Mouse (Mus musculus): ENCODE data around the gene Thnsl2. TPM values are rescaled to one million over a fixed set of nuclear protein-coding genes. Genes with fewer than 3 reads are reported as not detected.

Gene Thnsl2
- polyA plus RNA-seq, 1 experiment: 3.9 TPM

DNA sequence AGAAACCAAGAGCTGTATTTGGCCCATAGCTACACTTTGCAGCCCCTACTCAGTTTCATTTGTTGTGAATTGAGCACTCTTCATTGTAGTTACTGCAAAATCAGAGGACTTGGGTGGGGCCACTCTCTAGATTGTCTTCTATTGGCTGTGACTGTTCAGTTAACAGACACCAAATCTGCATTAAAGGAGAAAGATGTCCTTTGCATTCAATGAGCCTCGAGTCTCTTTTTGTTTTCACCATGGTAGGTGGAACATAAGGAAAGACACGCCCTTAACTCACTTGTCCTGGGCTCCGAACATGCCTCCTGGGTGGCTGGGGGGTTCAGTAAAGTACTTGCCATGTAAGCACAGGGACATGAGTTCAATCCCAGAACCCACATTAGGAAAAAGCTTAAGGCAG, 48.1 kb downstream of the Thnsl2 start:
- DNase-seq: no peak
- Histone ChIP-seq H3K4me1 (replicated peaks; ENCODE audit: control insufficient read depth, insufficient read depth, low read length) (no peaks in the 10 kb centered on the region), H3K4me3 (ENCODE audit: control insufficient read depth, insufficient read depth, low read length) (no peak overlapping the region), H3K36me3 (ENCODE audit: control insufficient read depth, insufficient read depth, low read length) (no peaks in the 10 kb centered on the region), H3K27ac (ENCODE audit: control insufficient read depth, insufficient read depth, low read length) (no peak overlapping the region), H3K27me3 (ENCODE audit: control insufficient read depth, insufficient read depth, low read length) (no peaks in the 10 kb centered on the region)
- no peak for TF ChIP-seq CTCF (IDR thresholded peaks at IDR 0.05; ENCODE audit: borderline replicate concordance, control insufficient read depth, extremely low read depth, insufficient read depth, low read length, poor library complexity)
- 88% methylated on average over 3 of the region's 3 CpGs for WGBS

GRCm38 (mm10) chr6:71094693-71095092, 49.5 kb downstream of the Thnsl2 start:
- no peak for DNase-seq
- WGBS: 91% methylated on average over 5 of the region's 5 CpGs
- no peak for TF ChIP-seq CTCF (IDR thresholded peaks at IDR 0.05; ENCODE audit: borderline replicate concordance, control insufficient read depth, extremely low read depth, insufficient read depth, low read length, poor library complexity)

GRCm38 (mm10) chr6:71093686-71094085, 50.6 kb downstream of the Thnsl2 start:
- Histone ChIP-seq H3K27me3 (ENCODE audit: control insufficient read depth, insufficient read depth, low read length) (no peaks in the 10 kb centered on the region), H3K27ac (ENCODE audit: control insufficient read depth, insufficient read depth, low read length) (no peak overlapping the region), H3K4me3 (ENCODE audit: control insufficient read depth, insufficient read depth, low read length) (no peak overlapping the region), H3K4me1 (replicated peaks; ENCODE audit: control insufficient read depth, insufficient read depth, low read length) (no peaks in the 10 kb centered on the region), H3K36me3 (ENCODE audit: control insufficient read depth, insufficient read depth, low read length) (no peaks in the 10 kb centered on the region)
- WGBS: 87% methylated on average over 6 of the region's 6 CpGs
- TF ChIP-seq POLR2A (IDR thresholded peaks at IDR 0.05; ENCODE audit: control insufficient read depth, extremely low read depth, insufficient read depth, low read length, poor library complexity): no peak
- no peak for TF ChIP-seq CTCF (IDR thresholded peaks at IDR 0.05; ENCODE audit: borderline replicate concordance, control insufficient read depth, extremely low read depth, insufficient read depth, low read length, poor library complexity)
- no peak for DNase-seq

More at GRCm38 (mm10) chr6:71094693-71095092, 49.5 kb downstream of the Thnsl2 start:
- Histone ChIP-seq H3K36me3 (ENCODE audit: control insufficient read depth, insufficient read depth, low read length) (no peaks in the 10 kb centered on the region), H3K27ac (ENCODE audit: control insufficient read depth, insufficient read depth, low read length) (no peak overlapping the region), H3K4me1 (replicated peaks; ENCODE audit: control insufficient read depth, insufficient read depth, low read length) (no peaks in the 10 kb centered on the region), H3K27me3 (ENCODE audit: control insufficient read depth, insufficient read depth, low read length) (no peaks in the 10 kb centered on the region), H3K4me3 (ENCODE audit: control insufficient read depth, insufficient read depth, low read length) (no peak overlapping the region)

DNA sequence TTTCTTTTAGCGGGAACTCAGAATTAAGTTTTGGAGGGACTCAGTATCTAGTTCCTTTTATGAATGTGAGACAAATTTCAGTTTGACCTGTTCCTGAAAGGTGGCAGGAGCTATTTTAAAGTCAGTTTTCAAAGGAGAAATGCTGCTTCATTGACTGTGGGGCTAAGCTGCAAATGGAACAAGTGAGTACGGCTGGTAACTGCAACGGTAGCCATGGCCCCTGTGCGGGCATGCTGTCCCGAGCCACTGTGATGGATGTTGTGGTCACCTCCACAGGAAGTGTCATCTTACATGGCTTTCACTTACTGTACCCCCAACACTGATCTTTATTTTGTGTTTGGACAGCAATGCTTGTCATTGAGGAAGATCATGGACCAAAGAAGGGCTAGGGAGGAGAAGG, 53.8 kb downstream of the Thnsl2 start:
- WGBS: 58% methylated on average over 5 of the region's 5 CpGs

DNA sequence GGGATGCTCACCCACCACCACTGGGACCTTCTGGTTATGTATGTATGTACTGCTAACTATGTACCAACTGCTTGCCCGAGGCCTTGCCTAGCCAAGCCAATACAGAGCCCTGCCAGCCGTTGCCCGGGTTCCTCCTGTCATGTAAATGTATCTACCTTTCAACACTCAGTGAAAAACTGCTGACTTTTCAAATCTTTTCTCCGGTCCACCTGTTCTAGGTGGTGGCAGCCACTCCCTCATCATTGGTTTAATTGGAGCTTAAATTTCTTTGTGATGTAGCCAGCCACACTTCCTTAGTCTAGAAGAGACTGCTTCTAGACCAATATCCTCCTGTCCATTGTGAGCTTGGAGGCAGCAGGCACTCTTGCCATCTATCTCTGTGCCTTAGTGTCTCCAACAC, 54.5 kb downstream of the Thnsl2 start:
- WGBS: 94% methylated on average over 4 of the region's 4 CpGs

More for the DNA sequence above, 53.8 kb downstream of the Thnsl2 start:
- Histone ChIP-seq H3K36me3 (ENCODE audit: control insufficient read depth, insufficient read depth, low read length) (no peaks in the 10 kb centered on the region), H3K27ac (ENCODE audit: control insufficient read depth, insufficient read depth, low read length) (no peak overlapping the region), H3K27me3 (ENCODE audit: control insufficient read depth, insufficient read depth, low read length) (no peaks in the 10 kb centered on the region), H3K4me1 (replicated peaks; ENCODE audit: control insufficient read depth, insufficient read depth, low read length) (no peaks in the 10 kb centered on the region), H3K4me3 (ENCODE audit: control insufficient read depth, insufficient read depth, low read length) (no peak overlapping the region)
- no peak for TF ChIP-seq POLR2A (IDR thresholded peaks at IDR 0.05; ENCODE audit: control insufficient read depth, extremely low read depth, insufficient read depth, low read length, poor library complexity)
- TF ChIP-seq CTCF (IDR thresholded peaks at IDR 0.05; ENCODE audit: borderline replicate concordance, control insufficient read depth, extremely low read depth, insufficient read depth, low read length, poor library complexity): no peak
- no peak for DNase-seq

DNA sequence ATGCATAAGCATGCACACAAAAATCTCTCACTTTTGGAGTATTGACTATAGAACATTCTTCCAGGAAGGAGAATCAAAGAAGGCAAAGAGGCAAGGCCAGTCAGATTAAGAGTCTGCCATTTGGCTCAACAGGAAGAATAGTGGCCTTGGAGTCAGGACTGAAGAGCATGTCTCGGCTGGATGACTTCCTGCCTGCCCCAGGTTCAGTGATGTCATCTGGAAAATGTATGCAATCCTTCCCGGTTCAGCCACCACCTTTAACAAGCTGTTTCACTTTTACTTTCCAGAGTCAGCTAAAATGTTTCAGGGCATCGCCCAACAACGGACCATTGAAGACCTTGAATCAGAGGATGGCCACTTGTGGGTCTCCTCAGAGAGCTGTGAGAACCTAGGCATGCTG, 55.2 kb downstream of the Thnsl2 start:
- Histone ChIP-seq H3K36me3 (ENCODE audit: control insufficient read depth, insufficient read depth, low read length) (no peaks in the 10 kb centered on the region), H3K4me1 (replicated peaks; ENCODE audit: control insufficient read depth, insufficient read depth, low read length) (no peaks in the 10 kb centered on the region), H3K27ac (ENCODE audit: control insufficient read depth, insufficient read depth, low read length) (no peak overlapping the region), H3K4me3 (ENCODE audit: control insufficient read depth, insufficient read depth, low read length) (no peak overlapping the region), H3K27me3 (ENCODE audit: control insufficient read depth, insufficient read depth, low read length) (no peaks in the 10 kb centered on the region)
- DNase-seq: no peak
- no peak for TF ChIP-seq CTCF (IDR thresholded peaks at IDR 0.05; ENCODE audit: borderline replicate concordance, control insufficient read depth, extremely low read depth, insufficient read depth, low read length, poor library complexity)
- no peak for TF ChIP-seq POLR2A (IDR thresholded peaks at IDR 0.05; ENCODE audit: control insufficient read depth, extremely low read depth, insufficient read depth, low read length, poor library complexity)
- whole genome bisulfite sequencing: 69% methylated on average over 4 of the region's 4 CpGs

More for the DNA sequence above, 54.5 kb downstream of the Thnsl2 start:
- H3K4me3 ChIP-seq (ENCODE audit: control insufficient read depth, insufficient read depth, low read length): no peak overlapping the region
- H3K27me3 ChIP-seq (ENCODE audit: control insufficient read depth, insufficient read depth, low read length): no peaks in the 10 kb centered on the region
- DNase-seq: no peak
- TF ChIP-seq POLR2A (IDR thresholded peaks at IDR 0.05; ENCODE audit: control insufficient read depth, extremely low read depth, insufficient read depth, low read length, poor library complexity) (no peak), CTCF (IDR thresholded peaks at IDR 0.05; ENCODE audit: borderline replicate concordance, control insufficient read depth, extremely low read depth, insufficient read depth, low read length, poor library complexity) (no peak)
- H3K4me1 ChIP-seq (replicated peaks; ENCODE audit: control insufficient read depth, insufficient read depth, low read length): no peaks in the 10 kb centered on the region
- no peaks in the 10 kb centered on the region for H3K36me3 ChIP-seq (ENCODE audit: control insufficient read depth, insufficient read depth, low read length)
- H3K27ac ChIP-seq (ENCODE audit: control insufficient read depth, insufficient read depth, low read length): no peak overlapping the region

DNA sequence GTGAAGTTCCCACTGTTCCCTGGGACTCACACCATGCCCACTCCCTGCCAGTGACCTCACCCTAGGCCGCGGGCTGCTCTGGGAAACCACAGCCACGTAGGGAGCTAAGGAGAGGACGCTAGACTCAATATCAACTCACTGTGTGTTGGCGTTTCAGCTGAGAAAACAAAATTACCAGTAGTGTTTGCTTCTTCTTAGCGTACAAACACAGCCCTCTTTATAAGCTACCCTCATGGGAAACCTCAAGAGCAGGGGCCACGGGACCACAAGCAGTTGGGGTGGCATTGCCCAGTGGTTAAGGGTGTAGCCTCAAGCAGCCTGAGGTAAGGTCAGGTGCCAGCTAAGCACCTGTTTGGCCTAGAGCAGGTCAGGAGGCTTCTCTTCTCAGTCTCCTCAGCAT, 60.8 kb downstream of the Thnsl2 start:
- WGBS: 79% methylated on average over 7 of the region's 7 CpGs
- no peaks in the 10 kb centered on the region for H3K36me3 ChIP-seq (ENCODE audit: control insufficient read depth, insufficient read depth, low read length)
- H3K27me3 ChIP-seq (ENCODE audit: control insufficient read depth, insufficient read depth, low read length): no peaks in the 10 kb centered on the region
- no peak overlapping the region for H3K27ac ChIP-seq (ENCODE audit: control insufficient read depth, insufficient read depth, low read length)
- no peak overlapping the region for H3K4me3 ChIP-seq (ENCODE audit: control insufficient read depth, insufficient read depth, low read length)
- H3K4me1 ChIP-seq (replicated peaks; ENCODE audit: control insufficient read depth, insufficient read depth, low read length): no peaks in the 10 kb centered on the region
- TF ChIP-seq POLR2A (IDR thresholded peaks at IDR 0.05; ENCODE audit: control insufficient read depth, extremely low read depth, insufficient read depth, low read length, poor library complexity): no peak
- no peak for TF ChIP-seq CTCF (IDR thresholded peaks at IDR 0.05; ENCODE audit: borderline replicate concordance, control insufficient read depth, extremely low read depth, insufficient read depth, low read length, poor library complexity)
- no peak for DNase-seq

Data from thymus, adult 2 months (tissue).